Mouse (Mus musculus): ENCODE results near the gene Prepl.

The Prepl gene

GRCm38 (mm10) chr17:85020343-85020742 is 69.7 kb downstream of the Prepl start:
- DNase-seq (ENCODE audit: low spot score) = no peak

GRCm38 (mm10) chr17:85018794-85019193 is 71.2 kb downstream of the Prepl start:
- DNase-seq (ENCODE audit: low spot score) = no peak

GRCm38 (mm10) chr17:85018344-85018743 is 71.7 kb downstream of the Prepl start:
- DNase-seq (ENCODE audit: low spot score) = no peak

DNA sequence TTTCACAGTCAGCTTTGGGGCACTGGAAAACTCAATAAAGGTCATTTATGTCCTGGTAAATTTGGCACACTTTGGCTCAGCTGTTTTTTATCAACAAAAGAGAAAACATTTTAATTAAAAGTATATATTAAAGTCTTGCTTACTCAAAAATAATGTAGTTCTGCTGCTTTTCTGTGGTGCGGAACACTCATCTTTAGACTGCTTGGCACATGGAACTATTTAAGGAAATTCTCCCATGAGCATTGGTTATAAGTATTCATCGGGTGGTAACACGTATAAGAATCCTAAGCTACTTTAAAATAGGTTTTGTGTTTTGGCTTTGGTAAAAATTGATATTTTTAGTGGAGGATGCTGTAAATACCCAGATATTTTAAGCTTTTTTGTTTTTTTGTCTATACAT is 75.4 kb downstream of the Prepl start:
- DNase-seq (ENCODE audit: low spot score) = no peak

GRCm38 (mm10) chr17:85013485-85013884 is 76.6 kb downstream of the Prepl start:
- DNase-seq (ENCODE audit: low spot score) = no peak

All from urinary bladder, postnatal 10 days (tissue).